Mouse (Mus musculus) erythroblast, embryonic 14.5 days (primary cell): ENCODE results near the gene Htr2a. TPM values are rescaled to one million over a fixed set of nuclear protein-coding genes. Genes with fewer than 3 reads are reported as not detected.

Experiments
- H3K27me3 ChIP-seq: 2 replicates; pipeline ENCODE4 v1.6.1; 2012; ENCODE audit warnings: inconsistent platforms; ENCODE audit not compliant: control insufficient read depth
- H3K36me3 ChIP-seq: 2 replicates; pipeline ENCODE4 v1.6.1; 2012; ENCODE audit warnings: mild to moderate bottlenecking, inconsistent platforms; ENCODE audit not compliant: control insufficient read depth
- H3K4me1 ChIP-seq: 2 replicates; pipeline ENCODE4 v1.6.1; 2012; ENCODE audit warnings: inconsistent platforms; ENCODE audit not compliant: control insufficient read depth
- H3K4me3 ChIP-seq: replicated peaks from 2 replicates; pipeline ENCODE3; 2012; ENCODE audit warnings: moderate library complexity, mild to moderate bottlenecking, inconsistent platforms
- H3K9me3 ChIP-seq: 2 replicates; pipeline ENCODE4 v1.6.1; 2012; ENCODE audit warnings: low read length, inconsistent platforms, mixed read lengths; ENCODE audit not compliant: control insufficient read depth
- GATA1 ChIP-seq: IDR thresholded peaks from 2 replicates; pipeline ENCODE4 v1.6.1; 2012; ENCODE audit warnings: low read length, inconsistent platforms, mixed read lengths
- TAL1 ChIP-seq: IDR thresholded peaks from 3 replicates; pipeline ENCODE4 v1.6.1; 2012; ENCODE audit warnings: low read length, inconsistent platforms, mixed read lengths
- polyA plus RNA-seq: library from polyadenylated mRNA; stranded (reverse); fragments of >175 nt; gene quantifications from 2 replicates; pipeline ENCODE4 v1.2.3, GENCODE M21; 2012

Htr2a gene
- polyA plus RNA-seq, 1 experiment = not detected

GRCm38 (mm10) chr14:74732079-74732783 is 91.6 kb downstream of the Htr2a start, which contains the start of gene Esd:
Esd (plus strand) TSS chr14:74732297.
- Histone ChIP-seq H3K36me3 (peaks cover 30% of the 10 kb centered on the region), H3K4me3 (peak within 1 kb of the TSS; percentile 70), H3K27me3 (no peaks in the 10 kb centered on the region), H3K9me3 (no peaks in the 10 kb centered on the region), H3K4me1 (peaks cover 27% of the 10 kb centered on the region)
- TF ChIP-seq TAL1 (no peak), GATA1 (no peak)

GRCm38 (mm10) chr14:74733397-74733796 is 92.8 kb downstream of the Htr2a start:
- Histone ChIP-seq H3K9me3 (no peaks in the 10 kb centered on the region), H3K27me3 (no peaks in the 10 kb centered on the region), H3K4me1 (peaks cover 27% of the 10 kb centered on the region), H3K4me3 (peak overlapping the region; percentile 70), H3K36me3 (peaks cover 41% of the 10 kb centered on the region)
- TF ChIP-seq TAL1 (no peak), GATA1 (no peak)

GRCm38 (mm10) chr14:74735471-74735870 is 94.8 kb downstream of the Htr2a start:
- Histone ChIP-seq H3K9me3 (no peaks in the 10 kb centered on the region), H3K27me3 (no peaks in the 10 kb centered on the region), H3K36me3 (peaks cover 62% of the 10 kb centered on the region), H3K4me1 (peaks cover 27% of the 10 kb centered on the region), H3K4me3 (no peak overlapping the region)
- TF ChIP-seq GATA1 = no peak
- TF ChIP-seq TAL1 = no peak

- Histone ChIP-seq H3K27me3 (no peaks in the 10 kb centered on the region), H3K36me3 (peaks cover 76% of the 10 kb centered on the region), H3K4me3 (no peak overlapping the region), H3K9me3 (no peaks in the 10 kb centered on the region), H3K4me1 (peaks cover 19% of the 10 kb centered on the region)
- TF ChIP-seq TAL1 = no peak
- TF ChIP-seq GATA1 = no peak
Measured at GRCm38 (mm10) chr14:74736850-74737249, 96.2 kb downstream of the Htr2a start.

Other genes with a start within 250 kb of the Htr2a start
- gene Esd, start 91.5 kb downstream of the Htr2a start, polyA plus RNA-seq = 2.2 and 3.4 TPM in 2 replicates